Mouse (Mus musculus): Measurements from ENCODE around the gene Gtf2i. TPM values are rescaled to one million over a fixed set of nuclear protein-coding genes. Genes with fewer than 3 reads are reported as not detected.

Gtf2i gene
- total RNA-seq, 2 experiments from 2014 or later = 21.2 to 37.3 TPM

DNA sequence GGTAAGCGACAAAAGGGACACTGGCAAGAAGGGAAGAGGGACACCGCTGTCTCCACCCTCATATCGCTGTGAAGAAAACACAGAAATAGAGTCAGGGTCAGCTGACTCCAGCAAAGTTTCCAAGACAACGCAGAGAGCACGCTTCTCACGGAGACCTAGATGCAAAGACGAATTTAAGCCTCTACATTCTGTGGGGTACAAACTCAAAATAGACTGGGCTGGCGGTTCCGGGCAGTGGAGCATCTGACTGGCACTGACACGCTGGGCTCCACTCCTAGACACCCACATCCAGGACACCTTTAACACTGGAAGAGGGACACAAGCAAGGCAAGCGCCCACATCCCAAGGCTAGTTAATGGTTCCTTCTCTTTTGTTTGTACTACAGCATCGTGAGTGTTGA lies 29.6 kb downstream of the Gtf2i start:
- no peak for ATAC-seq (replicated peaks; ENCODE audit: low FRiP score, poor library complexity, severe bottlenecking)

GRCm38 (mm10) chr5:134282603-134283002 lies 32.0 kb downstream of the Gtf2i start:
- ATAC-seq (replicated peaks; ENCODE audit: low FRiP score, poor library complexity, severe bottlenecking) = no peak

GRCm38 (mm10) chr5:134282076-134282475 lies 32.5 kb downstream of the Gtf2i start:
- ATAC-seq (replicated peaks; ENCODE audit: low FRiP score, poor library complexity, severe bottlenecking) = no peak

DNA sequence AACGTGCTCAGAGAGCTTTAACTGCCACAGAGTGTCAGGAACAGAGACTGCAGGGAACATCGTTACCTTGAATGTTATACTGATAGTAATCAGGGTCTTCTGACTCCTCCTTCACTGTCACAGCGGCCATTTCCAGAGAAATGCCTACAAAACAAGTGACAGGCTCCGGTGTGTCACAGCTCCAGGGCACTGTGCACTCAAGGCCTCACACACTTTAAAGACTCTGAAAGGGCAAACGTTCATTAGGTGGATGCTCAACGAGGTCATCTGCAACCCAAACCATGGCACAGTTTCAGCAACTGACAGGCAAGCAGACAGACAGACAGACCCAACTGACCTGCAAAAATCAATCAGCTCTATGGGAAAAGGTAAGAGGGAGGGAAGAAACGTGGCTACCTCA lies 35.2 kb downstream of the Gtf2i start:
- ATAC-seq (replicated peaks; ENCODE audit: low FRiP score, poor library complexity, severe bottlenecking) = no peak

- no peak for ATAC-seq (replicated peaks; ENCODE audit: low FRiP score, poor library complexity, severe bottlenecking)
These were observed 37.5 kb downstream of the Gtf2i start for GRCm38 (mm10) chr5:134277109-134277508.

- no peak for ATAC-seq (replicated peaks; ENCODE audit: low FRiP score, poor library complexity, severe bottlenecking)
These were observed 39.0 kb downstream of the Gtf2i start for GRCm38 (mm10) chr5:134275556-134275955.

DNA sequence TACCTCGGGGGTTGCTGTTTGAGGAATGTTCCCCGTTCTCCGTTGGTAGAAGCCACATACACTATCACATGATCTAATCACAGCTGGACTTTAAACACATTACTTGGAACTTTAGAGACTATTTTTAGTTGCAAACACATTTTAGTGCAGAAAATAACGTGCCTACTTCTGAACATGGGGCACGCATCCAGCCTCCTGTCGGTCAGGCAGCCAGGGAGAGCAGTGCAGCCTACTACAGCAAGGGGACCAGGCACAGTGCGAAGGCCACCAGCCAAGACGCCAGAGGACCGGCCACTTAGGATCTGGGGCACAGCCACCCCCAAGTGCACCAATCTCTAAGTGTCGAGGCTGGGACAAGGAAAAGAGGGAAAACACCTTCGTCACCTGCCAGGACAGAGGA lies 39.5 kb downstream of the Gtf2i start:
- no peak for ATAC-seq (replicated peaks; ENCODE audit: low FRiP score, poor library complexity, severe bottlenecking)

- no peak for ATAC-seq (replicated peaks; ENCODE audit: low FRiP score, poor library complexity, severe bottlenecking)
These were observed 40.8 kb downstream of the Gtf2i start for GRCm38 (mm10) chr5:134273761-134274160.

- no peak for ATAC-seq (replicated peaks; ENCODE audit: low FRiP score, poor library complexity, severe bottlenecking)
These were observed 41.8 kb downstream of the Gtf2i start for GRCm38 (mm10) chr5:134272761-134273160.

DNA sequence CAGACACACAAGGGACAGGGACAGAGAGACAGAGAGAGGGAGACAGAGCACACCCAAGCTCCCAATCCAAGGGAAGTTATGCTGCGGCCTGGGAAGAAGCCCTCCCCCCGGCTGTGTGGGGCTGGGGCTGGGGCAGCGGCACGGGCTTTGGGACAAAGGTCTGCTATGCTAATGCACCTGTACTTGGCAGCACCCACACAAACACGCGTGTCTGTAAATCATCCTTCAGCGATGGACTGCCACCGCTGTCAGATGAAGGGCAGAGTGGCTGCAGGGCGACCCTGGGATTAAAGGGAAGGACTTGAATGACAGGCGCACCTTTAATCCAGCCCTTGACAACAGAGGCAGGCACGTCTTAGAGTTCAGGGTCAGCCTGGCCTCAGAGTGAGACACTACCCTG lies 43.1 kb downstream of the Gtf2i start:
- ATAC-seq (replicated peaks; ENCODE audit: low FRiP score, poor library complexity, severe bottlenecking) = no peak

DNA sequence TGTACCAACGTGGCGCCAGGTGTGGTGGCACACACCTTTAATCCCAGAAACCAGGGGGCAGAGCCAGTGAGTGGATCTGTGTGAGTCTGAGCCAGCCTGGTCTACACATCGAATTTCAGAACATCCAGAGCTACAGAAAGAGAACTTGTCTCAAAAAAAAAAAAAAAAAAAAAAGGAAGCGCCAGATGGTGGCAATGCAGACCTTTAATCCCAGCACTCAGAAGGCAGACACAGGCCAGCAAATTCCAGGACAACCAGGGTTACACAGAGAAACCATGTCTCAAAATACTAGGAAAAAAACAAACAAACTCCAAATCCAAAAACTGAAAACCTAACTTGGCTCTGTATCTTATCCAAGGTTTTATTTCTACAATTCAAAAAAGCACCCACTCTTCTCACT lies 44.0 kb downstream of the Gtf2i start:
- ATAC-seq (replicated peaks; ENCODE audit: low FRiP score, poor library complexity, severe bottlenecking) = no peak

GRCm38 (mm10) chr5:134269751-134270150 lies 44.8 kb downstream of the Gtf2i start:
- no peak for ATAC-seq (replicated peaks; ENCODE audit: low FRiP score, poor library complexity, severe bottlenecking)

GRCm38 (mm10) chr5:134268751-134269150 lies 45.8 kb downstream of the Gtf2i start:
- no peak for ATAC-seq (replicated peaks; ENCODE audit: low FRiP score, poor library complexity, severe bottlenecking)

DNA sequence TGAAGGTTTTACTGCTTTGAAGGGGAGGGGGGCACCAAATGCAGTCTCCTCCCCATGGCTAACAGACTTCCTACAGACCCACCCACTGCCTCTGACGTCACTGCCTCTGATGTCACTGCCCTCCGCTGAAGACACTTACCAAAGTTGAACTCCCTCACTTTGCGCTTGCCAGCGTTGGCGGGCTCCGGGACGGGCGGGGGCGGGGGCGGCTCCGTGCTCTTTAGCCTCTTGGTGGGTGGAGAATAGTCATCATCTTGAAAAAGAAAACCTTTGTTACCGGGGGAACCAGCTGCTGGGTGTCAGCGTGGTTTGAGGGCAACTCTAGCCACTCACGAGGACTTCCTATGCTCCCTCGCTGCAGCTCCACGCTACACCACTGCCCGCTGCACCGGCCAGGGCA lies 48.2 kb downstream of the Gtf2i start:
- ATAC-seq (replicated peaks; ENCODE audit: low FRiP score, poor library complexity, severe bottlenecking) = no peak

DNA sequence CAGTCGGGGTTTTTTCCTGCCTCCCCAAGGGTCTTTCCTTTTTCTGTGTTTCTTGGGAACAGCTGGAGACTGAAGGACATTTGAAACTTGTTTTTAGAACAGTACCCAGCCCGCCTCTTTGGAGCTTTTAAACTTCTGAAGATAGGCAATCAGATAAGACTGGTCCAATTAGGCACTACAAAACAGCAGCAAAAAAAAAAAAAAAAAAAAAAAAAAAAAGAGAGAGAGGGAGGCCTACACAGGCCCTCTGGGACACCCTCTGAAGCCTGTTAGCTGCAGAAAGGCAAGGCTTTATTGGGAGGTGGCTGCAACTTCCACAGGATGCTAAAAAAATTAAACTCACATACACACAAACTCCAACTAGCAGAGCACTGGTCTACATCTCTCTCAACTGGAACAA lies 48.7 kb downstream of the Gtf2i start:
- no peak for ATAC-seq (replicated peaks; ENCODE audit: low FRiP score, poor library complexity, severe bottlenecking)

- no peak for ATAC-seq (replicated peaks; ENCODE audit: low FRiP score, poor library complexity, severe bottlenecking)
These were observed 54.4 kb downstream of the Gtf2i start for GRCm38 (mm10) chr5:134260001-134260636.

DNA sequence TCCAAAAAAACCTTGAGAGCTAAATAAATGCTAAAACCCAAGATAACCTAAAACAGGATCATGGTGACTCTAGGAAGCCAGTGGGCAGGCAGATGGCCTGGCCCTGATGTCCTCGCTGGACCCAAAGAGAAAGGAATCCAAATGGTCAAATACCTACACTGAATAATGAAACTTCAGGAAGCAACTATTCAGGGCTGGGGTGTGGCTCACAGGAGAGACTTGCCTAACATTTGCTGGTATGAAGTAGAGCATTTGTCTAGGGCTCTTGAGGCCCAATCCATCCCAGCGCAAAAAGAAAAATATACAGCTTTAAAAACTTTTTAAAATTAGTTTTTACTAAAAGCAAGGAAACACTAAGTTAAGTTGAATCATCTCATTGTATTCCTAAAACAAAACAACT lies 55.6 kb downstream of the Gtf2i start:
- no peak for ATAC-seq (replicated peaks; ENCODE audit: low FRiP score, poor library complexity, severe bottlenecking)

DNA sequence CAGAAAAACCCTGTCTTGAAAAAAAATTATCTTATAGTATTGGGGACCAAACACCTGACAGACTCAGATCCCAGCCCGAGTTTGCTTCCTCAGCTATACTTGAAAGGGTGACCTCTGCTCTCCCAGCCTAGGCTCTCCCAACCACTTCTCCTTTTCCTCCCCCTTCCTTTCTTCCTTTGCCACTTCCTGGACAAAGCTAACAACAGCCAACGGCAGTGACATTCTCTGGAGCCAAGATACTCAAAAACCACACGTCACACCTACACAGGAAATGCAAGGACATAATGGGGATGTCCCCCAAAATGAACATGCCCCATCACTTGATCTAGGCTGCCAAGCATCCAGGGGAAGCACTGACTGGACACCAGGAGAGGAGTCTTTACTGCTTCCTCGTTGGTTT lies 56.2 kb downstream of the Gtf2i start:
- no peak for ATAC-seq (replicated peaks; ENCODE audit: low FRiP score, poor library complexity, severe bottlenecking)

GRCm38 (mm10) chr5:134257349-134258031 lies 57.1 kb downstream of the Gtf2i start:
- no peak for ATAC-seq (replicated peaks; ENCODE audit: low FRiP score, poor library complexity, severe bottlenecking)

DNA sequence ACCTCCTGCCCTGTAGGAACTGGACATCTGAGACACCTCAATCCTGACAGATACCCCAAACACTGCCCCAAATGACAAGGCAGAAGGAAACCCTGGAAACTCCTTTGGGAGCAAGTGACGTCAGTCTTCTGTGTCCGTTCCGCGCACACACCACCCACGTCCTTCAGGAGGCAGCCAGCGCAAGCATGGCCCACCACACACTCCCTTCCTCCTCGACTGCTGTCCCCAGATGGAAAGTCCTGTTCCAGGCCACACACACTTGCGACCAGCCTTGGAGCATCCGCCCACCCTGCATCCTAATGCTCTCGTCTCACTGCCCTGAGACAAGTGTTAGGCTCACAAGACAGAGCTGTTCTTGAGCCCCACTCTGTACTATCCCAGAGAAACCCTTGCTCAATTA lies 59.3 kb downstream of the Gtf2i start:
- no peak for ATAC-seq (replicated peaks; ENCODE audit: low FRiP score, poor library complexity, severe bottlenecking)

DNA sequence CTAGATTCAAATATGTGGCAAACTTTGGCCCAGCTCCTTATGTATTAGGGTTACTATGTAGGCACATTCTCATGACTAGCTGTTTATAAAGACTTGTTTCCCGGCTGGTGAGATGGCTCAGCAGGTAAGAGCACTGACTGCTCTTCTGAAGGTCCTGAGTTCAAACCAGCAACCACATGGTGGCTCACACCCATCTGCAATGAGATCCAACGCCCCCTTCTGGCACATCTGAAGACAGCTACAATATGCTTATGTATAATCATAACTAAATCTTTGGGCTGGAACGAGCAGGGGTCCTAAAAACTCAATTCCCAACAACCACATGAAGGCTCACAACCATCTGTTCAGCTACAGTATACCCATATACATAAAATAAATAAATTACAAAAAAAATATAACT lies 60.8 kb downstream of the Gtf2i start:
- ATAC-seq (replicated peaks; ENCODE audit: low FRiP score, poor library complexity, severe bottlenecking) = no peak

DNA sequence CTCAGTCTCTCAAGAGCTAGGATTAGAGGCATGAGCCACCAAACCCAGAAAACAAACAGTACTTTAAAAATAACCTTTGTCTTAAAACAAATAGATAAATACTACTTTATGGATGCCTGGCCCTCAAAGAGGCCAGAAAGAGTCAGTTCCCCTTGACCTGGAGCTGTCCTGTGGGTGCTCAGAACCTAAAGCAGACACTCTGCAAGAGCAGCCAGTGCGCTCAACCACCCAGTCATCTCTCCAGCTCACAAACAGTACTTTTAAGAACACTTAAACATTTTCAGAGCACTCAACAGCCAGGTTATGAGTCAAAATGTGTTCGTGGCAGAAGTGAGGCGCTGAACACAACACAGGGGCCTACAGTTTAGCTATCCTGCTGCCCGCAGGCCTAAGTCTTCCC lies 63.5 kb downstream of the Gtf2i start:
- ATAC-seq (replicated peaks; ENCODE audit: low FRiP score, poor library complexity, severe bottlenecking) = no peak

All from erythroid progenitor cell, adult 5-6 weeks (primary cell).